Mouse (Mus musculus) stomach, embryonic 14.5 days (tissue): Measurements from ENCODE around the gene Rcan2. TPM values are rescaled to one million over a fixed set of nuclear protein-coding genes. Genes with fewer than 3 reads are reported as not detected.

Experiments
- ATAC-seq: fragments of 200-750 bp; cut with Nextera tagmentation; 2 replicates; pipeline ENCODE4 v1.8.0; 2017; ENCODE audit warnings: low read depth, moderate TSS enrichment; ENCODE audit not compliant: insufficient number of reproducible peaks, insufficient read depth, low FRiP score
- H3K27ac ChIP-seq: fragments of 300-500 bp; sonication (generic); 2 replicates; pipeline ENCODE4 v1.5.1; 2014; ENCODE audit warnings: mild to moderate bottlenecking, low read length, moderate library complexity, mixed read lengths
- H3K27me3 ChIP-seq: fragments of 300-500 bp; sonication (generic); 2 replicates; pipeline ENCODE4 v1.6.1; 2014; ENCODE audit warnings: low read length, control low read depth, mixed read lengths; ENCODE audit not compliant: control insufficient read depth, insufficient read depth
- H3K36me3 ChIP-seq: fragments of 300-500 bp; sonication (generic); 2 replicates; pipeline ENCODE4 v1.6.1; 2014; ENCODE audit warnings: mild to moderate bottlenecking, control low read depth, low read length, moderate library complexity, mixed read lengths; ENCODE audit not compliant: control insufficient read depth, insufficient read depth
- H3K4me1 ChIP-seq: fragments of 300-500 bp; sonication (generic); 2 replicates; pipeline ENCODE4 v1.6.1; 2014; ENCODE audit warnings: low read length, control low read depth, mixed read lengths; ENCODE audit not compliant: control insufficient read depth, insufficient read depth
- H3K4me2 ChIP-seq: fragments of 300-500 bp; sonication (generic); replicated peaks from 2 replicates; pipeline ENCODE4 v1.6.1; 2014; ENCODE audit warnings: low read depth, low read length, control low read depth
- H3K4me3 ChIP-seq: fragments of 300-500 bp; sonication (generic); 2 replicates; pipeline ENCODE4 v1.5.1; 2014; ENCODE audit warnings: low read depth, low read length, control low read depth
- H3K9ac ChIP-seq: fragments of 300-500 bp; sonication (generic); replicated peaks from 2 replicates; pipeline ENCODE4 v1.6.1; 2014; ENCODE audit warnings: low read depth, mild to moderate bottlenecking, control low read depth, low read length, moderate library complexity, mixed read lengths
- H3K9me3 ChIP-seq: fragments of 300-500 bp; sonication (generic); 2 replicates; pipeline ENCODE4 v1.6.1; 2016; ENCODE audit warnings: low read depth, low read length, control low read depth; ENCODE audit not compliant: control insufficient read depth
- WGBS: fragments of 180-500 bp; shearing (Covaris S2); extraction: QIAGEN DNeasy Blood & Tissue Kit; methylation state at CpG from one replicate; pipeline ENCODE4 v1.1.7; 2014; 5-methylcytosine and 5-hydroxymethylcytosine counted together
- polyA plus RNA-seq: library from polyadenylated mRNA; unstranded; fragments of >200 nt; fragmentation: Nextera tagmentation; extraction: Ambion mirVana; gene quantifications from 2 replicates; pipeline ENCODE4 v1.2.1, GENCODE M21; 2014

The Rcan2 gene
- polyA plus RNA-seq, 1 experiment from 2014 or later = 10.1 TPM

- H3K4me3 ChIP-seq = no peak overlapping the region
- no peak for ATAC-seq
- H3K36me3 ChIP-seq = no peaks in the 10 kb centered on the region
- H3K4me1 ChIP-seq = no peaks in the 10 kb centered on the region
- H3K27me3 ChIP-seq = no peaks in the 10 kb centered on the region
- no peaks in the 10 kb centered on the region for H3K9me3 ChIP-seq
- no peak overlapping the region for H3K4me2 ChIP-seq
- no peak overlapping the region for H3K9ac ChIP-seq
- WGBS = 54% methylated on average over 5 of the region's 5 CpGs
- H3K27ac ChIP-seq = no peak overlapping the region
Measured at GRCm38 (mm10) chr17:44029616-44030015, 228.5 kb downstream of the Rcan2 start.

GRCm38 (mm10) chr17:44030776-44031587, 229.8 kb downstream of the Rcan2 start:
- H3K4me2 ChIP-seq = no peak overlapping the region
- no peak overlapping the region for H3K27ac ChIP-seq
- H3K27me3 ChIP-seq = no peaks in the 10 kb centered on the region
- H3K4me3 ChIP-seq = no peak overlapping the region
- WGBS = 56% methylated on average over 3 of the region's 3 CpGs
- H3K9me3 ChIP-seq = no peaks in the 10 kb centered on the region
- H3K4me1 ChIP-seq = no peaks in the 10 kb centered on the region
- ATAC-seq = no peak
- no peaks in the 10 kb centered on the region for H3K36me3 ChIP-seq
- no peak overlapping the region for H3K9ac ChIP-seq

- Histone ChIP-seq H3K9me3 (no peaks in the 10 kb centered on the region), H3K27me3 (no peaks in the 10 kb centered on the region), H3K27ac (no peak overlapping the region), H3K9ac (no peak overlapping the region), H3K4me2 (no peak overlapping the region), H3K4me3 (no peak overlapping the region), H3K4me1 (no peaks in the 10 kb centered on the region), H3K36me3 (no peaks in the 10 kb centered on the region)
- WGBS = 96% methylated on average over 1 of the region's 1 CpGs
- no peak for ATAC-seq
Measured at GRCm38 (mm10) chr17:44035005-44035404, 233.9 kb downstream of the Rcan2 start.

- ATAC-seq = no peak
- no peaks in the 10 kb centered on the region for H3K9me3 ChIP-seq
- H3K4me2 ChIP-seq = no peak overlapping the region
- no peaks in the 10 kb centered on the region for H3K27me3 ChIP-seq
- H3K4me1 ChIP-seq = no peaks in the 10 kb centered on the region
- H3K4me3 ChIP-seq = no peak overlapping the region
- H3K36me3 ChIP-seq = no peaks in the 10 kb centered on the region
- H3K9ac ChIP-seq = no peak overlapping the region
- 64% methylated on average over 9 of the region's 9 CpGs for WGBS
- no peak overlapping the region for H3K27ac ChIP-seq
Measured at GRCm38 (mm10) chr17:44038656-44039055, 237.5 kb downstream of the Rcan2 start.

- Histone ChIP-seq H3K9ac (no peak overlapping the region), H3K4me3 (no peak overlapping the region), H3K36me3 (no peaks in the 10 kb centered on the region), H3K4me2 (no peak overlapping the region), H3K27me3 (no peaks in the 10 kb centered on the region), H3K4me1 (no peaks in the 10 kb centered on the region), H3K27ac (no peak overlapping the region), H3K9me3 (no peaks in the 10 kb centered on the region)
- no peak for ATAC-seq
- WGBS = 83% methylated on average over 2 of the region's 2 CpGs
Measured at GRCm38 (mm10) chr17:44040449-44040848, 239.3 kb downstream of the Rcan2 start.

- Histone ChIP-seq H3K27me3 (no peaks in the 10 kb centered on the region), H3K27ac (no peak overlapping the region), H3K9me3 (no peaks in the 10 kb centered on the region), H3K9ac (no peak overlapping the region), H3K36me3 (no peaks in the 10 kb centered on the region), H3K4me3 (no peak overlapping the region), H3K4me2 (no peak overlapping the region), H3K4me1 (no peaks in the 10 kb centered on the region)
- WGBS = 74% methylated on average over 2 of the region's 2 CpGs
- no peak for ATAC-seq
Measured at GRCm38 (mm10) chr17:44042301-44042700, 241.2 kb downstream of the Rcan2 start.

- Histone ChIP-seq H3K27me3 (no peaks in the 10 kb centered on the region), H3K36me3 (no peaks in the 10 kb centered on the region), H3K9me3 (no peaks in the 10 kb centered on the region), H3K4me2 (no peak overlapping the region), H3K4me1 (no peaks in the 10 kb centered on the region), H3K27ac (no peak overlapping the region), H3K4me3 (no peak overlapping the region), H3K9ac (no peak overlapping the region)
- WGBS = 83% methylated on average over 8 of the region's 8 CpGs
- no peak for ATAC-seq
Measured at GRCm38 (mm10) chr17:44042861-44043260, 241.7 kb downstream of the Rcan2 start.

GRCm38 (mm10) chr17:44053427-44053826, 252.3 kb downstream of the Rcan2 start:
- Histone ChIP-seq H3K4me1 (no peaks in the 10 kb centered on the region), H3K27ac (no peak overlapping the region), H3K9me3 (no peaks in the 10 kb centered on the region), H3K4me2 (no peak overlapping the region), H3K36me3 (no peaks in the 10 kb centered on the region), H3K27me3 (no peaks in the 10 kb centered on the region), H3K4me3 (no peak overlapping the region), H3K9ac (no peak overlapping the region)
- WGBS = 73% methylated on average over 4 of the region's 4 CpGs
- no peak for ATAC-seq

- Histone ChIP-seq H3K27me3 (no peaks in the 10 kb centered on the region), H3K4me2 (no peak overlapping the region), H3K27ac (no peak overlapping the region), H3K4me1 (no peaks in the 10 kb centered on the region), H3K9me3 (no peaks in the 10 kb centered on the region), H3K4me3 (no peak overlapping the region), H3K9ac (no peak overlapping the region), H3K36me3 (no peaks in the 10 kb centered on the region)
- 79% methylated on average over 1 of the region's 1 CpGs for WGBS
- ATAC-seq = no peak
Measured at GRCm38 (mm10) chr17:44057123-44057522, 256.0 kb downstream of the Rcan2 start.
